Mouse (Mus musculus) lung, postnatal 14 days (tissue): ENCODE data around the gene Bach2.

Experiments
- DNase-seq: peaks from one replicate; pipeline ENCODE4 v3.0.0; 2021

The Bach2 gene

GRCm38 (mm10) chr4:32586596-32586995, 348.0 kb downstream of the Bach2 start:
- peak; percentile 74 for DNase-seq

GRCm38 (mm10) chr4:32587543-32587942, 348.9 kb downstream of the Bach2 start:
- DNase-seq: no peak

GRCm38 (mm10) chr4:32588237-32588636, 349.6 kb downstream of the Bach2 start:
- DNase-seq: no peak

- DNase-seq: peak; percentile 71
These were observed 362.5 kb downstream of the Bach2 start for GRCm38 (mm10) chr4:32601135-32601534.

GRCm38 (mm10) chr4:32602660-32603059, 364.1 kb downstream of the Bach2 start, which contains the start of gene Gja10:
Gene Gja10, minus strand, starts transcription at chr4:32602760.
- no peak for DNase-seq

GRCm38 (mm10) chr4:32615034-32615881, 376.7 kb downstream of the Bach2 start, which contains the start of gene Casp8ap2:
Gene Casp8ap2, plus strand, starts transcription at chr4:32615451.
- DNase-seq: peak; percentile 99

- peak; percentile 6 for DNase-seq
These were observed 383.0 kb downstream of the Bach2 start for GRCm38 (mm10) chr4:32621637-32622036.
